Mouse (Mus musculus): Measurements from ENCODE around the gene 2310022A10Rik.
A peak's percentile ranks its signal among the peaks of the same experiment; 100 is the strongest.

2310022A10Rik gene

GRCm38 (mm10) chr7:27590566-27591213, 37.7 kb downstream of the 2310022A10Rik start:
- DNase-seq (ENCODE audit: low spot score in 2 of 2) = no peak

- DNase-seq (ENCODE audit: low spot score in 2 of 2) = peak; percentile 90 to 94
Observed at GRCm38 (mm10) chr7:27591266-27592216, 38.5 kb downstream of the 2310022A10Rik start, which contains the start of gene Akt2. Gene Akt2 (plus strand): TSS chr7:27591552.

- DNase-seq (ENCODE audit: low spot score in 2 of 2) = peak; percentile 51 to 64
Observed at GRCm38 (mm10) chr7:27592217-27592929, 39.3 kb downstream of the 2310022A10Rik start.

DNA sequence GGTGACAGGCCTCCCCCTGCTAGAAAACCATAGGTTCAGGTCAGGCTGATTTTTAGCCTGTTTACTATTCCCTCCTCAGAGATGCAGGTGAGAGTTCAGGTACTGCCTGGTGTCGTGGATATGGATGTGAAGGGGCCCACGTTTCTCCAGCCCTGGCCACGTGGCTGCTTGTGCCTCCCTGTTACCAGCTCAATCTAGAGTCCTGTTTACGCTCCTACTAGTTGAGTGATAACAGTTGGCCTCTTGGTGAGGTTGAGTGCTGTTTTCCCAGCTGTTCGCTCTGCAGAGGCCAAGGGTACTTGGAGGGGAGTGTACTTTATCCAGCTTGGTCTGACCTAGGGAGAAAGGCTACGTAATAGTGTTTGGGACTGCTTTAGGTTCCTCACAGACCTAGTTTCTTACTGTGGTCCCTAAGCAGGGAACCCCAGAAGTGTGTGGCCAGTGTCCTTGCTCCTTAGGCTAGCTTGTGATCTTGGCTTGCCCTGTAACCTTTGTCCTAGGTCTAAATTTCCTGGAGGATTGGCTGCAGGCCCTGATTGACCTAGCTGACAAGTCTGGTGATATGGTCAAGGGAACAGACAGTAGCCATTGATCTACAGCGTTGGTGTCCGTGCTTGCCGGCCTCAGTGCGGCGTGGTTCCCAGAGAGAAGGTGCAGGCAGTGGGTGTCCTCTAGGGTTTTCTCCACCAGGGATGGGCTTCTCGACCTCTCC, 40.1 kb downstream of the 2310022A10Rik start:
- no peak for DNase-seq (ENCODE audit: low spot score in 2 of 2)

GRCm38 (mm10) chr7:27596586-27597503, 43.8 kb downstream of the 2310022A10Rik start:
- DNase-seq (ENCODE audit: low spot score in 2 of 2) = no peak

GRCm38 (mm10) chr7:27598053-27598452, 45.0 kb downstream of the 2310022A10Rik start:
- no peak for DNase-seq (ENCODE audit: low spot score in 2 of 2)

- DNase-seq (ENCODE audit: low spot score in 2 of 2) = peak; percentile 82 to 83
Observed at GRCm38 (mm10) chr7:27601628-27602027, 48.6 kb downstream of the 2310022A10Rik start.

- DNase-seq (ENCODE audit: low spot score in 2 of 2) = no peak
Observed at GRCm38 (mm10) chr7:27602161-27602560, 49.1 kb downstream of the 2310022A10Rik start.

DNA sequence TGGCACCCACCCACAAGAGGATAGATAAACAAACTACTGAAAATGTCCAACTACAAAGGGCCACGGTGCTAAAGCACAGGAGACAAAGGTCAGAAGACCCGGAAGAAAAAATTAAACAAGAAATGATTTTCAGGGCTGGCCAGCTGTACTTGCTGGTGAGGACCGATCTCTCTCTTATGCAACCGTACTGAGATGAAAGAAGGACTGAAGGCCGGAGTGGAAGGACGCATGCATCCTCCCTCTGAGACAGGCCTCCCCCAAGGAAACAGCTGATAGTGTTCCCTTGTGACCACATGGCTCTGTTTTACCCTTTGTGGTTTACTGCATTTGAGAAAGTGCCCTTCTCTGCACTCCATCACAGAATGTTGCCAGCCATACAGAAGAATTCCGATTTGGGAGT, 49.8 kb downstream of the 2310022A10Rik start:
- DNase-seq (ENCODE audit: low spot score in 2 of 2) = no peak

GRCm38 (mm10) chr7:27604661-27605348, 51.8 kb downstream of the 2310022A10Rik start:
- DNase-seq (ENCODE audit: low spot score in 2 of 2) = no peak

DNA sequence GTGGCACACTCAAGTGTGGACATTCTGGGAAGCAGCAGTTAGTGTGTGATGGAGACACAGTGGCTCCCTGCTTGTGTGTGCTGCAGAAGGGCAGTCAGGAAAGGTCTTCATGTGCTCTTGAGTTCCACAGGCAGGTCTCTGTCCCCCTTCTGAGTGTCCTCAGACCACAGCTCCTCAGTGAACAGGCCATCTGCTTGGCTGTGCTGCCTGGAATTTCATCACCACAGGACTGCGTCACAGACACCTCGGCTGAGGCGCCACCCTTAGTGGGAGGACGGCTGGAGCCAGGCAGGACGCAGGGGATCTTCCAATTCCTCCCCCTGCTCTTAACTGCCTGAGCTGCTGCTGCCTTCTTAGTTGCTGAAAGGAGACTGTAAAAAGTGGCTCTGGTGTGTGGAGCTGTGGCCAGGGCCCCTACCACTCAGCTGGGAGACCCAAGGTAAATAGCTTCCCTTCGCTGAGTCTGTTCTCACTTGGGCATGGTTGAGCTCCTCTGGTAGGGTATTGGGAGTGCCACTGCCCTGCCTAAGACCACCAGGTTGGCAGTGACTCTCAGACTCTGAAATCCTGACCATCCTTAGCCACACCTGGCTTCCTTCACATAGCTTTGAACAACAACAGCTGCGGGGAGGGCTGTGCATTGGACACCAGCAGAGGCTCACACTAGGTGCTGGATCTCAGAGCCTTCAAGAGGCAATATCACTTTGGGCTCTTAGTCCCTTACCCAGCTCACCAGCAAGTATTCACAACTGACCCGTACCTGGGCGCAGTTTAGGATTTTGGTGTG, 52.7 kb downstream of the 2310022A10Rik start:
- DNase-seq (ENCODE audit: low spot score in 2 of 2) = peak; percentile 76 to 81

GRCm38 (mm10) chr7:27606481-27607254, 53.6 kb downstream of the 2310022A10Rik start:
- DNase-seq (ENCODE audit: low spot score in 2 of 2) = no peak

DNA sequence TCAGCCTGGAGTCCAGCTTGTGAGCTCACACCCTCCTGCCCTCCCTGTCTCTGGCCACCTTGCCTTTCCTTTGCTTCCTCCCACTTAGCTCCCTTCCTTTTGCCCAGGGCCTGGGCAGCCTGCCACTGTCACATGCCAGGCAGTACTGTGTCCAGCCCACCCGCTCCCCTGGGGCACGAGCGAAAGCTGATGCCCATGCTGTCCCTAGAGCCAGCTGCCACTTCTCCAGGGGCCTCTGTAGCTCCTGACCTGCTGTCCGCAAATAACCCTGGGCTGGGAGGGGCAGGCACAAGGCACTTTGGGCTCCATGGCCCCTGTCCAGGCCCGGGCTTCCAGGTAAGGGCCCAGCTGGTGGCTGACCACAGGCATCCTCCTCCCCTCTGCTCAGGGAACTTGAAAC, 54.5 kb downstream of the 2310022A10Rik start:
- peak in 1 of 2 experiments; percentile 49 for DNase-seq (ENCODE audit: low spot score in 2 of 2)

DNA sequence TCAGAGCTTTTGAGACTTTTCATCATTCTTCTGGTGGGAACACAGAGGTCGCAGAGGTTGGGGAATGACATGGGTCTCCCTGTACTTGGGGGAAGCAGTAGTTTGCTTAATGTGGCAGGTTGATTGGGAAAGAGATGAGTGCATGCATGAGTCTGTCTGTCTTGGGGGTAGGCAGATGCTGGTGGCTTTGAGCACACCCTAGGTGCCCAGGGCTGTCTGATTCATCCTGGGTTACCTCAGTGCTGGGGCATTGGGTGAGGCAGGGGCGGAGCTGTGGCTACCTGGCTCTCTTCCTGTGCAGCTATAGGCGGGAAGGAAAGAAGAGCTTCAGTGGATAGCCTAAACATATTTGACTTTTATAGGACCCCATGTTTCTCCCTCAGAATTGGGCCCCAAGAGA, 55.1 kb downstream of the 2310022A10Rik start:
- DNase-seq (ENCODE audit: low spot score in 2 of 2) = no peak

- no peak for DNase-seq (ENCODE audit: low spot score in 2 of 2)
Observed at GRCm38 (mm10) chr7:27609285-27609684, 56.3 kb downstream of the 2310022A10Rik start.

- DNase-seq (ENCODE audit: low spot score in 2 of 2) = no peak
Observed at GRCm38 (mm10) chr7:27609688-27610087, 56.7 kb downstream of the 2310022A10Rik start.

DNA sequence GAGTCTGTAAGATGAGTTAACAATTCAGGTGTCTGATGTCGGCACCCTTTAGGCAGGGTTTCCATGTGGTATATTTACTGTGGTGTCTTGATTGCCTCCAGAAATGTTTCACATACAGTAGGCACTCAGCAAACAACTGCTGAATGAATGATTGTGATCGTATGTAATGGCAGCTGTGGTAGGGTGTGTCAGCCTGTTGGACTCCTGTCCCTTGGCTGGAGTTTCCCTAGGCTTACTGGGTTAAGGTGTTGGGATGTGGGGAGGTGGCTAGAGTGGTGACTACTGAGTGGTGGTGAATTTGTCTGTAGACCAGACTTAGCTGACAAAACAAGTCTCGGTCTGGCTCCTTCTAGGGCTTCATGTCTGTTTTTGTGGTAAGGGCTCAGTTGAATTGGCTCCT, 57.3 kb downstream of the 2310022A10Rik start:
- no peak for DNase-seq (ENCODE audit: low spot score in 2 of 2)

- DNase-seq (ENCODE audit: low spot score in 2 of 2) = no peak
Observed at GRCm38 (mm10) chr7:27610871-27611270, 57.8 kb downstream of the 2310022A10Rik start.
